Mouse (Mus musculus) intestine, embryonic 15.5 days (tissue): ENCODE measurements around the gene Ghrhr. TPM values are rescaled to one million over a fixed set of nuclear protein-coding genes. Genes with fewer than 3 reads are reported as not detected.

Source experiments
- ATAC-seq: fragments of 200-750 bp; cut with Nextera tagmentation; 2 replicates; pipeline ENCODE4 v1.8.0; 2017; ENCODE audit warnings: moderate TSS enrichment, moderate library complexity
- H3K27ac ChIP-seq: fragments of 300-500 bp; sonication (generic); 2 replicates; pipeline ENCODE4 v1.5.1; 2015; ENCODE audit warnings: mild to moderate bottlenecking, inconsistent platforms
- H3K27me3 ChIP-seq: fragments of 300-500 bp; sonication (generic); replicated peaks from 2 replicates; pipeline ENCODE4 v1.6.1; 2015; ENCODE audit warnings: inconsistent platforms
- H3K36me3 ChIP-seq: fragments of 300-500 bp; sonication (generic); 2 replicates; pipeline ENCODE4 v1.6.1; 2015; ENCODE audit warnings: inconsistent platforms
- H3K4me1 ChIP-seq: fragments of 300-500 bp; sonication (generic); replicated peaks from 2 replicates; pipeline ENCODE4 v1.6.1; 2015; ENCODE audit warnings: inconsistent platforms
- H3K4me2 ChIP-seq: fragments of 300-500 bp; sonication (generic); replicated peaks from 2 replicates; pipeline ENCODE4 v1.6.1; 2015; ENCODE audit warnings: mild to moderate bottlenecking, inconsistent platforms
- H3K4me3 ChIP-seq: fragments of 300-500 bp; sonication (generic); replicated peaks from 2 replicates; pipeline ENCODE4 v1.5.1; 2015; ENCODE audit warnings: inconsistent platforms
- H3K9ac ChIP-seq: fragments of 300-500 bp; sonication (generic); 2 replicates; pipeline ENCODE4 v1.6.1; 2015; ENCODE audit warnings: inconsistent platforms
- H3K9me3 ChIP-seq: fragments of 300-500 bp; sonication (generic); 2 replicates; pipeline ENCODE4 v1.6.1; 2016; ENCODE audit warnings: inconsistent platforms
- WGBS: fragments of 180-500 bp; shearing (Covaris S2); methylation state at CpG from one replicate; pipeline ENCODE4 v1.1.7; 2015; 5-methylcytosine and 5-hydroxymethylcytosine counted together
- polyA plus RNA-seq: library from polyadenylated mRNA; unstranded; fragments of >200 nt; fragmentation: Nextera tagmentation; extraction: Ambion mirVana; gene quantifications from 2 replicates; pipeline ENCODE4 v1.2.1, GENCODE M21; 2015

The Ghrhr gene
- polyA plus RNA-seq, 1 experiment from 2014 or later: 0.23 TPM

DNA sequence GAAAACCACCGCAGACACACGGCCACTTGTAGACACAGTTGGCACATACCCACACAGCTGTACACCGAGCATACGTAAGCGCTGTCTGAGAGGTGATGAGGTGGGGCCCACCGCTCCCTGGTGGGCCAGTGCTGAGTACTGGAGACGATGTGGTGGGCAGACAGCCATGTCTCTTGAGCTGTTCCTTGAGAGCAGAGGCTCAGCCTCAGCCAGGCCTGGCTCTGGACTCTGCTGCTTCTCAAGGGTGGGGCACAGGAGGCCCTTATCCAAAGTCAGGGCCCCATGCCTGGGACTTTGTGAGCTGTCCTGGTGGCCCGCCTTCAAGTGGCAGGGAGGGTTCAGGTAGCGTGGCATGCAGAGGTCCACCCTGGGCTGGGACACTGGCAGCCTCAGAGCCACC, 33.8 kb upstream of the Ghrhr start:
- Histone ChIP-seq H3K27me3 (no peaks in the 10 kb centered on the region), H3K4me3 (no peak overlapping the region), H3K4me1 (peaks cover 42% of the 10 kb centered on the region), H3K27ac (no peak overlapping the region), H3K36me3 (no peaks in the 10 kb centered on the region), H3K4me2 (peak overlapping the region; percentile 39), H3K9ac (no peak overlapping the region), H3K9me3 (no peaks in the 10 kb centered on the region)
- 57% methylated on average over 9 of the region's 9 CpGs for whole genome bisulfite sequencing
- peak; percentile 61 for ATAC-seq

DNA sequence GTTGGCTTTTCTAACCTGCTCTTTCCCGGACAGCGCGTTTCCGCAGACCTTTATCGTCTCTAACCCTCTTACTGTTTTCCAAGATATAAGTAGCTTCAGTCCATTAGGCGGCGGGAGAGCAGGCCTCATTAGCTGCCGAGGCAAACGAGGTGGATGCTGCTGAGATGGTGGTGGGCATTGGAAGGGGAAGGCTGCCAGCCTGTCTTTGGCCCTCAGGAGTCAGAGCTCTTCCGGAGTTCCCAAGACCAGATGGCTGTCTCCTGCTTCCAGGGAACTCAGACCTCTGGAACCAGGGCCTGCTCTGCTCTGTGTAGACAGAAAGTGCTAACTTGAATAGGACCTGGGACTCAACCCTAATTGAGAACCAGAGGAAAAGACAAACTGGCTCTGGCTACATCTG, 32.6 kb upstream of the Ghrhr start:
- Histone ChIP-seq H3K4me1 (peaks cover 38% of the 10 kb centered on the region), H3K9ac (no peak overlapping the region), H3K27me3 (no peaks in the 10 kb centered on the region), H3K9me3 (no peaks in the 10 kb centered on the region), H3K4me2 (no peak overlapping the region), H3K27ac (no peak overlapping the region), H3K4me3 (no peak overlapping the region), H3K36me3 (no peaks in the 10 kb centered on the region)
- WGBS: 93% methylated on average over 10 of the region's 10 CpGs
- no peak for ATAC-seq

DNA sequence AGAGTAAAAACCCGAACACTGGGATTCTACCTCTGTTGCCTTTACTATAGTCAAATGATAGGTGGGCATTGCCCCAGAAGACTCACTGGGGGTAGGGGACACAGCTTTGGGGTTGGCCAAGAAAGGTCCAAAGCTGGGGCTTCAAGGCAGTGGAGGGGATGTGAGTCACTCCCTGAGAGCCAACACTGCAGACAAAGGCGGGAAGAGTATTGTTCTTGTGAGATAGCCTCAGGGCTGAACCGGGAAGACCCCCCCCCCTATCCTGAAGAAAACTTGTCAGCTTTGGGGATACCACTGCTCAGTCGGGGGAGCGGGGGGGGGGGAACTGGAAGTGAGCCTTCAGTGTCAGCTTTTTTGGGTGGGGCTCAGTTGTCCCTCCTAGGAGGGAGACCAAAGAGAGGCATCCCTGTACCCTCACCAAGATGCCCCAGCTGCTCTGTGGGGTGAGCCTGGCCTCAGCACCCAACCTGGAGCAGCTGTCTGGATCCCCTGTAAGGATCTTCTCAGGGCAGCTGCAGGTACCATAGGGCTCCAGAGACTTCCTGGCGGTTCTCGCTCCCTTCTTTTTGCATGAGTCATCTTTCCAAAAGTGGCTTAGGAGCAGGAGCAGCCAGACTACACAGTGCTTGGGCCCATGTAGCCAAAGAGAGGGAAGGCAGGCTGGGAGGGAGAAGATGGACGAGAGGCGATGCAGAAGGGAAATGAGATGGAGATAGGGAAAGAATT, 31.6 kb upstream of the Ghrhr start:
- H3K27ac ChIP-seq: no peak overlapping the region
- H3K4me3 ChIP-seq: no peak overlapping the region
- H3K9me3 ChIP-seq: no peaks in the 10 kb centered on the region
- no peak overlapping the region for H3K9ac ChIP-seq
- WGBS: 83% methylated on average over 9 of the region's 9 CpGs
- H3K36me3 ChIP-seq: no peaks in the 10 kb centered on the region
- ATAC-seq: no peak
- no peaks in the 10 kb centered on the region for H3K27me3 ChIP-seq
- peaks cover 32% of the 10 kb centered on the region for H3K4me1 ChIP-seq
- H3K4me2 ChIP-seq: no peak overlapping the region

GRCm38 (mm10) chr6:55345264-55345663, 30.8 kb upstream of the Ghrhr start:
- no peak overlapping the region for H3K9ac ChIP-seq
- H3K4me1 ChIP-seq: peaks cover 25% of the 10 kb centered on the region
- H3K4me2 ChIP-seq: no peak overlapping the region
- H3K36me3 ChIP-seq: no peaks in the 10 kb centered on the region
- H3K27me3 ChIP-seq: no peaks in the 10 kb centered on the region
- H3K9me3 ChIP-seq: no peaks in the 10 kb centered on the region
- 87% methylated on average over 10 of the region's 10 CpGs for WGBS
- H3K27ac ChIP-seq: no peak overlapping the region
- H3K4me3 ChIP-seq: no peak overlapping the region
- no peak for ATAC-seq

DNA sequence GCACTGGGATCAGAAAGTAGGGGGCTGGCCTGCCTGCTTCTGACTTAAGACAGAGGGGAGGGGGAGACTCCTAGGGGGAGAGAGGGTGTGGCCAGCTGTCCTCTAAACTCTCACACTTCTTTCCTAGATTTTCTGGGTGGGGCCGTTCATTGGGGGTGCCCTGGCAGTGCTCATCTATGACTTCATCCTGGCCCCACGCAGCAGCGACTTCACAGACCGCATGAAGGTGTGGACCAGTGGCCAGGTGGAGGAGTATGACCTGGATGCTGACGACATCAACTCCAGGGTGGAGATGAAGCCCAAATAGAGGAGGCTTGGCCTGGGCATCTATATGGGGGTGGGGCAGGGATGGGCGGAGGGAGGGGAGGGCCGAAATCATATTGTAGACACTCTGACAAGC, 29.6 kb upstream of the Ghrhr start:
- Histone ChIP-seq H3K27me3 (no peaks in the 10 kb centered on the region), H3K36me3 (no peaks in the 10 kb centered on the region), H3K4me1 (peaks cover 14% of the 10 kb centered on the region), H3K9ac (no peak overlapping the region), H3K9me3 (no peaks in the 10 kb centered on the region), H3K4me2 (no peak overlapping the region), H3K4me3 (no peak overlapping the region), H3K27ac (no peak overlapping the region)
- 78% methylated on average over 7 of the region's 7 CpGs for WGBS
- ATAC-seq: no peak

- H3K27me3 ChIP-seq: no peaks in the 10 kb centered on the region
- no peak overlapping the region for H3K9ac ChIP-seq
- no peaks in the 10 kb centered on the region for H3K9me3 ChIP-seq
- no peaks in the 10 kb centered on the region for H3K36me3 ChIP-seq
- H3K4me1 ChIP-seq: 0 out of 2 replicates have a peak, but pooled peaks cover 2% of the 10 kb centered on the region
- no peak overlapping the region for H3K4me2 ChIP-seq
- WGBS: 84% methylated on average over 5 of the region's 5 CpGs
- H3K4me3 ChIP-seq: no peak overlapping the region
- ATAC-seq: no peak
- no peak overlapping the region for H3K27ac ChIP-seq
Measured at GRCm38 (mm10) chr6:55347711-55348571, 28.2 kb upstream of the Ghrhr start.

DNA sequence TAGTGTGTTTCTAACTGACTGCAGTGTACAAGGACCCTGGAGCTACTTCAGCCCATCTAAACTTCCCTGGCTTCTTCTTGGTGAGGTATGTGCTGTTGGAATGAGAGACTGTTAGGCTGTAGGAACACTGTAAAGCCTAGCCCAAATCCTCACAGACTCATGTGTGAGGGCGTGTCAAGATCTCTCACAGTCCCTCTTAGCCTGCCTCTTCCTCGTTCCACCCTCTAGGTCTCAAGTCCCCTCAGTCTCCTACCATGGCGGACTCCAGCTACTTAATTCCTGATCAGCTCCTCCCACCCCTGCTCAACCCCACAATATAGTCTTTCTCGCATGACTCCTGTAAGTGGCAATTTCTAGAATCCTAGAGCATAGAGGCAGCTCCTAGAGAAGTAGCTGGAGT, 26.9 kb upstream of the Ghrhr start:
- 0 out of 2 replicates have a peak, but pooled peaks cover under 1% of the 10 kb centered on the region for H3K4me1 ChIP-seq
- no peak overlapping the region for H3K4me3 ChIP-seq
- no peaks in the 10 kb centered on the region for H3K36me3 ChIP-seq
- H3K27me3 ChIP-seq: no peaks in the 10 kb centered on the region
- WGBS: 80% methylated on average over 4 of the region's 4 CpGs
- H3K9me3 ChIP-seq: no peaks in the 10 kb centered on the region
- H3K27ac ChIP-seq: no peak overlapping the region
- ATAC-seq: no peak
- H3K4me2 ChIP-seq: no peak overlapping the region
- H3K9ac ChIP-seq: no peak overlapping the region

DNA sequence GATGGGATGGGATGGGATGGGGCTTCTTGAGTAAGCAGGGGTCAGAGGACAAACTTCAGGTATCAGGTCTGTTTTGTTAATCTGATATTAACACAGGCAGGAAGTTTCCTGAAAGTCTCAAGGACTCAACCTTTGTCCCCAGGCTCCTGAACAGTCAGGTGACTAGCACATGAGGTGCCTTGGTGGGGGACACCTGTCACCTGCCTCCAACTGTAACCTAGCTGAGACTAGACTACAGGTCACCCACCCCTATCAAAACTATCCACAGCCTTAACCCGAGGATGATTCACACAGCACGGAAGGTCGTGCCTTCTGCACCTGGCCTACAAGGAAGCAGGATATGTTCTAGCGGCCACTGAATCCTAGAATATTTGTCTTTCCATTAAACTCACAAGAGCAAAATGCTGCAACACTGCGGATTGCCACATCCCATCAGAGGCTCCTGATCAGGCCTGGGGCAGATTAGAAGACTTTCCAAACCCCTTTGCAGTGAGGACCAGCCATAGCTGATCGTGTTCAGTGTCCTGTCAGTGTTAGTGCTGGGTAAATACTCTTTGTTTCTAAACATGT, 25.6 kb upstream of the Ghrhr start:
- 84% methylated on average over 6 of the region's 6 CpGs for whole genome bisulfite sequencing
- peak; percentile 37; the same call in 1 of the 2 replicates for ATAC-seq
- H3K4me3 ChIP-seq: no peak overlapping the region
- H3K4me1 ChIP-seq: 0 out of 2 replicates have a peak, but pooled peaks cover 5% of the 10 kb centered on the region
- H3K36me3 ChIP-seq: no peaks in the 10 kb centered on the region
- no peak overlapping the region for H3K4me2 ChIP-seq
- no peaks in the 10 kb centered on the region for H3K9me3 ChIP-seq
- H3K27ac ChIP-seq: no peak overlapping the region
- H3K27me3 ChIP-seq: no peaks in the 10 kb centered on the region
- no peak overlapping the region for H3K9ac ChIP-seq

DNA sequence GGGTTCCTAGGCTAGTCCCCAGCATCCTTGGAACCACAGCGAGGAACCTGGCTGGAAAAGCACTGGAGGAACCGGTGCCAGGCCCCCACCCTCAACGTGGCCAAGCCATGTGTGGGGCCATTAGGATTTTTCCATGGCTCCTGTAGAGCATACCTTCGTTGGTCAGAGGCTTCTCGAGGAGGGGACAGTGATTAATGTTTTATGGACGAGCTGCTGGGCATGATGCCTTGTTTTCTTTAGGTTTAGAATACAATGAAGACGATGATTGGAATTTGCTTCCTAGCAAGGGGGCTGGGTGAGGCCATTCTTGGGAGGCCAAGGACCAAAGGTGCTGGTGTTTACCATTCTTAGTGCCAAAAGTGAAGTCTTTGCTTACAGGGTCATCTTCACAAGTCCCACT, 24.4 kb upstream of the Ghrhr start:
- Histone ChIP-seq H3K36me3 (no peaks in the 10 kb centered on the region), H3K27ac (no peak overlapping the region), H3K4me1 (peaks cover 11% of the 10 kb centered on the region; the same call in 1 of the 2 replicates), H3K9me3 (no peaks in the 10 kb centered on the region), H3K9ac (no peak overlapping the region), H3K27me3 (no peaks in the 10 kb centered on the region), H3K4me3 (no peak overlapping the region), H3K4me2 (no peak overlapping the region)
- ATAC-seq: no peak
- 61% methylated on average over 7 of the region's 7 CpGs for WGBS

DNA sequence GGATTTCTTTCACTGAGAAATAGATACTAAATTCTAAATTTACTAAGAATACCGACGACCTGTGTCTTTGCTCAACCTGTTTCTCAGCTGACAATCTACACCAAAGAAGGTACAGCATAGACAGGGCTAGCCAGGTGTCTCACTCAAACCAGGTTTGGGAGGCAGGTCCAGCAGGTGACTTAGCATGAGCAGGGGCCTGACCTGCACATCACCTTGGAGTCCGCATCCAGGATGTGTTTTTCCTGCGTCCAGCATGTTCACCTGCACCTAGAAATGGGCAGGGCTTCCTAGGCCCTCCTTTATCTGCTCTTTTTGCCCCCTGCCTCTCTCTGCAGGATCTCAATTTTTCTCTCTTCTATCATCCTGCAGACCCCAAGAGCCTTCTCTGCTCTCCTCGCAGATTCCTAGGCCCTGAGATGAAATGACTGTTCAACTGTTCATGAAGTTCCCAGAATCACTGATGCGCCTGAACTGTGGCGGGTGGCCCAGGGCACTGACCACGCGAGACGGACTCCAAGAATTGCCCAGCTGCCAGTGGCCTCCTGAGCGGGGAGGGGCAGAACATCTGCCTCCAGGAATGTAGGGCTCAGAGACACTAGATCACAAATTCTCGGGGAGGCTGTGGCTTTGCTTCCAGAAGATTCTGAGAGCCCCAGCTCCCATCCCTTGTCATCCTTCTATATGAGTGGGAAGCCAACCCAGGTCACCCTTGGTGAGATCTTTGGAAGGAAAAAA, 22.2 kb upstream of the Ghrhr start:
- Histone ChIP-seq H3K9me3 (no peaks in the 10 kb centered on the region), H3K27ac (no peak overlapping the region), H3K4me1 (peaks cover 17% of the 10 kb centered on the region; the same call in 1 of the 2 replicates), H3K36me3 (no peaks in the 10 kb centered on the region), H3K9ac (no peak overlapping the region), H3K27me3 (no peaks in the 10 kb centered on the region), H3K4me2 (no peak overlapping the region), H3K4me3 (no peak overlapping the region)
- 83% methylated on average over 12 of the region's 12 CpGs for WGBS
- no peak for ATAC-seq

GRCm38 (mm10) chr6:55354456-55355117, 21.5 kb upstream of the Ghrhr start:
- 0 out of 2 replicates have a peak, but pooled peaks have one; percentile 23 for ATAC-seq

More at GRCm38 (mm10) chr6:55354456-55355117, 21.5 kb upstream of the Ghrhr start:
- peaks cover 17% of the 10 kb centered on the region; the same call in 1 of the 2 replicates for H3K4me1 ChIP-seq
- H3K9ac ChIP-seq: no peak overlapping the region
- WGBS: 69% methylated on average over 4 of the region's 4 CpGs
- H3K27ac ChIP-seq: no peak overlapping the region
- H3K36me3 ChIP-seq: no peaks in the 10 kb centered on the region
- H3K4me3 ChIP-seq: no peak overlapping the region
- no peaks in the 10 kb centered on the region for H3K9me3 ChIP-seq
- H3K27me3 ChIP-seq: no peaks in the 10 kb centered on the region
- no peak overlapping the region for H3K4me2 ChIP-seq
